Mouse (Mus musculus) central nervous system, embryonic 11.5 days (tissue): ENCODE data around the gene Mettl26. TPM values are rescaled to one million over a fixed set of nuclear protein-coding genes. Genes with fewer than 3 reads are reported as not detected.

Experiments used
- polyA plus RNA-seq: library from polyadenylated mRNA; depleted of rRNA; stranded (reverse); fragments of >200 nt; gene quantifications from 2 replicates; pipeline ENCODE4 v1.2.3, GENCODE M21; 2012; rRNA removed

Gene Mettl26
- polyA plus RNA-seq, result 62.4 and 68.5 TPM in 2 replicates

GRCm38 (mm10) chr17:25874721-25875170 lies at the start of gene Mettl26:
Mettl26 (plus strand) TSS chr17:25875074.

GRCm38 (mm10) chr17:25828712-25829557 lies 45.9 kb upstream of the Mettl26 start, which contains the start of gene Jmjd8:
Jmjd8 (plus strand) TSS chr17:25828867.

GRCm38 (mm10) chr17:25833291-25833663 lies 41.6 kb upstream of the Mettl26 start, which contains the start of gene Stub1:
Stub1 (minus strand) TSS chr17:25833404.

GRCm38 (mm10) chr17:25837076-25837410 lies 37.8 kb upstream of the Mettl26 start, which contains the start of gene Rhbdl1:
Rhbdl1 (minus strand) TSS chr17:25837295.

GRCm38 (mm10) chr17:25841117-25841880 lies 33.6 kb upstream of the Mettl26 start, which contains the start of gene Gm20683:
Gm20683 (minus strand) TSS chr17:25841763.

GRCm38 (mm10) chr17:25844396-25844901 lies 30.4 kb upstream of the Mettl26 start, which contains the start of gene Rhot2:
Rhot2 (minus strand) TSS chr17:25844851.

GRCm38 (mm10) chr17:25860832-25861703 lies 13.8 kb upstream of the Mettl26 start, which contains the start of gene Wdr90:
Wdr90 (minus strand) TSS chr17:25861501.

GRCm38 (mm10) chr17:25868601-25869191 lies 6.2 kb upstream of the Mettl26 start, which contains the start of gene Mcrip2:
Mcrip2 (minus strand) TSS chr17:25868764.

GRCm38 (mm10) chr17:25880196-25880910 lies 5.5 kb downstream of the Mettl26 start, which contains the start of gene Wfikkn1:
Wfikkn1 (minus strand) TSS chr17:25880858.

GRCm38 (mm10) chr17:25919144-25919785 lies 44.4 kb downstream of the Mettl26 start, which contains the start of gene Rab40c:
Rab40c (minus strand) TSS chr17:25919727.

Other genes starting within 250 kb of the Mettl26 start
- 0.26 and 0.48 TPM in 2 replicates for gene Gng13, start 157.9 kb upstream of the Mettl26 start, polyA plus RNA-seq
- 32.4 and 35.5 TPM in 2 replicates for gene Chtf18, start 147.7 kb upstream of the Mettl26 start, polyA plus RNA-seq
- gene Rpusd1, start 147.4 kb upstream of the Mettl26 start, polyA plus RNA-seq, result 18.4 and 32.8 TPM in 2 replicates
- gene Mslnl, start 139.0 kb upstream of the Mettl26 start, polyA plus RNA-seq, result 0.02 and 0.05 TPM in 2 replicates
- 0.12 and 0.66 TPM in 2 replicates for gene Msln, start 120.7 kb upstream of the Mettl26 start, polyA plus RNA-seq
- gene Narfl, start 101.3 kb upstream of the Mettl26 start, polyA plus RNA-seq, result 16.3 and 21.2 TPM in 2 replicates
- gene Haghl, start 89.4 kb upstream of the Mettl26 start, polyA plus RNA-seq, result 111 and 132 TPM in 2 replicates
- gene Ccdc78, start 88.5 kb upstream of the Mettl26 start, polyA plus RNA-seq, result 0.09 and 0.10 TPM in 2 replicates
- 88.5 and 121 TPM in 2 replicates for gene Fam173a, start 82.2 kb upstream of the Mettl26 start, polyA plus RNA-seq
- gene AC134908.4, start 79.4 kb upstream of the Mettl26 start, polyA plus RNA-seq, result 0.35 TPM in 1 of 2 replicates, not detected in the other
- gene Metrn, start 77.9 kb upstream of the Mettl26 start, polyA plus RNA-seq, result 185 and 306 TPM in 2 replicates
- gene Fbxl16, start 66.0 kb upstream of the Mettl26 start, polyA plus RNA-seq, result 22.0 and 23.9 TPM in 2 replicates
- 31.7 and 41.2 TPM in 2 replicates for gene Wdr24, start 51.4 kb upstream of the Mettl26 start, polyA plus RNA-seq
- 40.7 and 69.5 TPM in 2 replicates for gene Jmjd8, start 46.2 kb upstream of the Mettl26 start, polyA plus RNA-seq
- gene Stub1, start 41.7 kb upstream of the Mettl26 start, polyA plus RNA-seq, result 262 and 275 TPM in 2 replicates
- 10.0 and 12.2 TPM in 2 replicates for gene Rhbdl1, start 37.8 kb upstream of the Mettl26 start, polyA plus RNA-seq
- gene Gm20683, start 33.3 kb upstream of the Mettl26 start, polyA plus RNA-seq, result 4.6 and 8.4 TPM in 2 replicates
- gene Rhot2, start 30.2 kb upstream of the Mettl26 start, polyA plus RNA-seq, result 83.1 and 93.9 TPM in 2 replicates
- gene Wdr90, start 13.6 kb upstream of the Mettl26 start, polyA plus RNA-seq, result 66.2 and 66.6 TPM in 2 replicates
- gene Mcrip2, start 6.3 kb upstream of the Mettl26 start, polyA plus RNA-seq, result 7.2 and 8.3 TPM in 2 replicates
- 1.1 and 1.2 TPM in 2 replicates for gene Wfikkn1, start 5.8 kb downstream of the Mettl26 start, polyA plus RNA-seq
- 37.2 and 44.0 TPM in 2 replicates for gene Rab40c, start 44.7 kb downstream of the Mettl26 start, polyA plus RNA-seq
- gene Pigq, start 69.9 kb downstream of the Mettl26 start, polyA plus RNA-seq, result 78.0 and 105 TPM in 2 replicates
- 0.52 and 0.92 TPM in 2 replicates for gene Nhlrc4, start 69.9 kb downstream of the Mettl26 start, polyA plus RNA-seq
- gene A930017K11Rik, start 77.5 kb downstream of the Mettl26 start, polyA plus RNA-seq, result 0.10 TPM in 2 replicates
- 30.1 and 36.6 TPM in 2 replicates for gene Capn15, start 110.7 kb downstream of the Mettl26 start, polyA plus RNA-seq
- 49.1 and 66.0 TPM in 2 replicates for gene Rab11fip3, start 194.5 kb downstream of the Mettl26 start, polyA plus RNA-seq
- gene Decr2, start 215.3 kb downstream of the Mettl26 start, polyA plus RNA-seq, result 19.8 and 26.5 TPM in 2 replicates
- gene Nme4, start 220.5 kb downstream of the Mettl26 start, polyA plus RNA-seq, result 77.4 and 109 TPM in 2 replicates
- gene Tmem8, start 238.2 kb downstream of the Mettl26 start, polyA plus RNA-seq, result 3.2 and 4.4 TPM in 2 replicates
- gene Mrpl28, start 248.4 kb downstream of the Mettl26 start, polyA plus RNA-seq, result 110 and 143 TPM in 2 replicates